Mouse (Mus musculus): ENCODE results near the gene Ppp1r26.
"Not testable (repeated sequence)": the region's sequence is repeated elsewhere in the genome, so short reads cannot be mapped to it uniquely, and the experiment has no call there.

Ppp1r26 gene

DNA sequence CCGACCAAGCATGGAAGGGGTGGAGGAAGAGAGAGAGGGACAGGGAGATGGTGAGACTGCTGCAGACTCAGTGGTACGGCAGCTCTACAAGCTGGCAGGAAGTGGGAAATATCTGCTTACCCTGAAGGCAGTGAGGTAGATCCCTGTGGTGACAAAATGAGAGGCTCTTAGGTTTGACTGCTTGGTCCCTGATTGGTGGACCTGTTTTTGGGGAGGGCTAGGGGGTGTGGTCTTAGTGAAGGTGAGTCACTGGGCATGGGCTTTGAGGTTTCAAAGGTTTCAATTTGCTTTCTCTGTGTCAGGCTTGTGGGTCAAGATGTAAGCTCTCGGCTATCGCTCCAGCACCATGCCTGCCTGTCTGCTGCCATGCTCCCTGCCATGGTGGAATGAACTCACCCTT is 1.5 kb upstream of the Ppp1r26 start:
- no peak for DNase-seq (ENCODE audit: low spot score in 2 of 2)

DNA sequence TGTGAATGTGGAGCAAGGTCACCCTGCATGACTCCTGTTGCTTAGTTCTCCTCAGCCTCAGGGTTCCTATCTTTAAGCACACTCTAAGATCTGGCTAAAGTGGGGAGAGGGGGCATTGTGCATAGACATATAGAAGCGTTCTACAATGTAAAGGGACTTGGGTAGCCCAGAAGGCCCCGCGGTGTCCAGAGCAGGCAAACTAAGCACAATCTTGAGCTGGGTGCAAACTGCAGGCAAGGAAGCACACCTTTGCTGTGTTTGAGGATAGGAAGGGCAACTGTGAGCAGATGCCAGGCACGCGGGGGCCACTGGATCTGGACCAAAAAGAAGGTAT is 452 bp upstream of the Ppp1r26 start:
- no peak for DNase-seq (ENCODE audit: low spot score in 2 of 2)

DNA sequence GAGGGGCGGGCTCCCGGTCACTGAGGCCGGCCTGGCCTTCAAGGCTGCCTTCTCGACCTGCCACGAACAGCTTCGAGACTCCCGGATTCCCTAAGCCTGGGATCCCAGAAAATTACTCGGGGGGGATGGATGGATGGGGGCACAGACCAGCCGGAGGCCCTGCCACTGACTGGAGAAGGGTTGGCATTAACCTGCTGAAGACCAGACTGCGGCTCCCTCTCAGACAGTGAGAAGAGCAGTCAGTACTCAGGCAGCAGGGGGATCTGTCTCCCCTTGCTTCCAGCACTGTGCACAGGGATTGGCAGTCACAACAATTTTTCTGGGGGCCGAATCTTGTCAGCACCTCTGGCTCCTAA is 693 bp downstream of the Ppp1r26 start:
- DNase-seq (ENCODE audit: low spot score in 2 of 2): no peak

DNA sequence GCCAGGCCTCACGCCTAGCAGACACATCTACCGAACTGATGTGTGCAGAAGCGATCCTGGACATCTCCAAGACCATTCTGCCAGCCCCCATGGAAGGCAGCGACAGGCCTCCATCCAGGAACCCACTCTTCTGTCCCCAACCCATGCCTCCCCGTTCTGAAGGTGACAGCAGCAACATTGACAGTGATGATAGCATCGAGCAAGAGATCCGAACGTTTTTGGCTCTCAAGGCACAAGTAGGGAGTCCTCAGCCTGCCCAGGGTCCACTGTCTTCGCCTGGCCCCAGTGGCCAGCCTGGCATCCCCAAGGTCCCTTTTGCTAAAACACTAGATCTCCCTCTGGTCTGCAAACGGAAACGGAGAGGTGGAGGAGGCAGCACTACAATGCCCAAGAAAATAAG is 5.1 kb downstream of the Ppp1r26 start:
- no peak for DNase-seq (ENCODE audit: low spot score in 2 of 2)

DNA sequence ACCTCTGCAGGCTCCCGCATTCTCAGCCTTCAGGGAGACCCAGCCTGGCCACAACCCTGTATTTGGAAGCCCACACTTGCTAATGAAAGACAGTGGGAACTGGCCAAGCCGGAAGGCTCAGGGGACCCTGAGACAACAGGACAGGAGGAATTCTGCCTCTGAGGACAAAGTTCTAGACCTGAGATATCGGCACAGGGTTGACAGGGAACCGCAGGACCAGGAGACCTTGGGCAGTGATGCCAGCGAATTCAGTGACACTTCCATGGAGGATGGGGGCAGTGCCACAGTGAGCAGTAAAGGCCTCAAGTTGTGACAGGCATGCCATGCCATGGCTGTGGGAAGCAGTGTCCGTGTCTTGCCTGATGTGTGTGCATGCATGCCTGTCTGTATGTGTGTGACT is 6.9 kb downstream of the Ppp1r26 start:
- no peak for DNase-seq (ENCODE audit: low spot score in 2 of 2)

DNA sequence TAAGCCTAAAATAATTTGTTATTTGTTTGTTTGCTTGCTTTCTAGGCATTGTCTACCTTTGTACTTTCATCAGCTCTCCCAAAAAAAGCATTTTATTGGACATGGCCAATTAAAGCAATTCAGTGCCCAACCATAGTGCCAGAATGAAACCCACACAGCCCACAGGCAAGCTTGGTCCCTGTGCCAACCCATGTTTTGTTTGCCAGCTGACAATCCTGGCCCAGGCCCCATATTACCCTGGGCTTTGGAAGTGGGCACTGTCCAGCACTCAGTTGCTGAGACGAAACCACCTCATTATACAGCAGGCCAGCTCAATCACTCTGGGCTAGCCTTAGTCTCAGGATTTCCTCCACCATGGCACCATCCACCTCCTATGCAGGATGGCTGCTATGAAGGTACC is 10.0 kb downstream of the Ppp1r26 start:
- no peak for DNase-seq (ENCODE audit: low spot score in 2 of 2)

DNA sequence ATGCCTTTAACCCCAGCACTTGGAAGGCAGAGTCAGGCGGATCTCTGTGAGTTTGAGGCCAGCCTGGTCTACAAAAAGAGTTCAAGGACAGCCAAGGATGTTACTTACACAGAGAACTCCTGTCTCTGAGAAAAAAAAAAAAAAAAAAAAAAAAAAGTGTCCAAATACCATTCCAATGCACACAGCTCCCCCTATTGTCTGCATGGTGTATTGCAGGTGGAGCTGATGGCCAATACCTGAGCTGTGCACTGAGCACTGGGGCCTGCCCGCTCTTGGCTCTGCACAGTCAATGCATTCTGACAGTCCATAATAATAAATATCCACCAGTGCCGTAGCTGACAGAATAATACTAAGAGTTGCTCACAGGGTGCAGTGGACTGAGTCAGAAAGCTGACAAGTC is 17.3 kb downstream of the Ppp1r26 start:
- DNase-seq (ENCODE audit: low spot score in 2 of 2): peak; percentile 63 to 66

DNA sequence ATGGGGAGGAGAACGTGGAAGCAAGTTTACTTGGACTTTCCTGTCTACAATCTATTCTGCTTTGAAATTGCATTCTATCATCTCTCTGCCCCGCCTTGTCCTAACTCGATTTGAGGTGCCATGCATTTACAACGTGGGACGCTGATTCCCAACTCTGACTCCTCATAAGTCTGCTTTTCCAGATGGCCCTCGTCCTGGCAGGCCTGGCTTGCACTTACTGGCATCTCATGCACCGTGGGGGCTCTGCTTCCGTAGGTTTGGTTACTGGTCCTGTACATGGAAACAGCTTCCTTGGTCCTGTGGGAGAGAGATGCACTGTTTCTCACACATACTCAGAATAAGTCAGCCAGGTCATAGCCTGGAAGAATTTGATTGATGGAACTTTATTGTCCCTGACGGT is 18.3 kb downstream of the Ppp1r26 start:
- DNase-seq (ENCODE audit: low spot score in 2 of 2): no peak

DNA sequence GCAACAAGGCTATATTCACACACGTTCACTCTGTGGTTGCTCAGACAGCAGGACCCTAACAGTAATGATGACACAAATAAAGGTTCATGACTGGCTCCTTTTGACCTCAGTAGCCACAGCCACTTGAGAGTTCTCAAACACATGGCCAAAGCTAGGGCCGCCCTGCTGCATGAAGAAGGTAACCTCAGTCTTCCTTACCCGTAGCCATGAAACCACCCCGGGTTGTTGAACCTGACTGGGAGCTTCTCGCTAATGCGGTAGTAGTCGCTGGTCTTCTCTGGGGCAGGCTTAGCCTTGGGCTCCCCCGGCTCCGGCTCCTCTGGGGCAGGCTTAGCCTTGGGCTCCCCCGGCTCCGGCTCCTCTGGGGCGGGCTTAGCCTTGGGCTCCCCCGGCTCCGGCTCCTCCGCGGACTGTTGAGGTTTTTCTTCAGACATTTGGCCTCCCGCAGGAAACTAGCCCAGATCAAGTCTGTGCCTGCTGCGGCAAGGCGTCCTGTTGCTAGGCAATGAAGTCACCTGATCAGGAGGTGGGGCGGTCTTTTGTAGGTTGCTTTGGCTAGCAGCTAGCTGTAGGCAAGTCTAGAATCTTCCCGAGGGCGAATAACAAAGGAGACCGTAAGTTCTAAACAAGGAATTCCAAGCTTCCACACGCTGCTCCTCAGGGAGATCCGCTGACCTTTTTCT is 19.4 kb downstream of the Ppp1r26 start, which contains the start of gene 1700007K13Rik:
1700007K13Rik (minus strand) TSS at position 497 of the 683 bp plus-strand sequence.
- DNase-seq (ENCODE audit: low spot score in 2 of 2): peak in 1 of 2 experiments; percentile 53

DNA sequence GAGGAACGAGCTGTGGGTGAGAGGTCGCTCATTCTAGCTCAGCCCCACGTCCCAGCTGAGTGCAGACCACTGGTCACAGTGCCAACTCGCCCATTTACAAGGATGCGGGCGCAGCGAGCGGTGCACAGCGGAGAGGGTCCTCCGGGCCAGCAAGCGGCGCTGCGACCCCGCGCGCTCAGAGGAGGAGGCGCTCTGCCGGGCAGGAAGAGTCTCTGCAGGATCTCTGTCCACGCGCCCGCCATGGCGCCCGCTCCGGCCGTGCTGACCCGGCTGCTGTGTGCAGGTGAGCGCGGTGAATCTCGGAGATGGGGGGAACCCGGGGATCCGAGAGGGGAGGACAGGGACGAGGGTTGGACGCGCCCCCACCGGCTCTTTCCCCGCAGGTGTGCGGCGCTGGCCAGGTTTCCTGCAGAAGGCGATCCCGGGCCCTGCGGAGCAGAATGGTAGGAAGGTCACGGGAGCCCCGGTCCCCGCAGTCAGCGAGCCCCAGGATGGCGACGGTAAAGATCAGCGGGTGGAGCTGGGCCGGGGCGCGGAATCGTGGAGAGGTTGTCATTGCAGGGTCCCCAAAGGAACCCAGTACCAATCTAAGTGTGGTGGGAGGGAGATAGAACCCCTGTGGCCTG is 21.4 kb downstream of the Ppp1r26 start, which contains the start of gene Mrps2:
Mrps2 (plus strand) TSS at position 207 of the 626 bp plus-strand sequence.
- DNase-seq (ENCODE audit: low spot score in 2 of 2): peak; percentile 68 to 74

DNA sequence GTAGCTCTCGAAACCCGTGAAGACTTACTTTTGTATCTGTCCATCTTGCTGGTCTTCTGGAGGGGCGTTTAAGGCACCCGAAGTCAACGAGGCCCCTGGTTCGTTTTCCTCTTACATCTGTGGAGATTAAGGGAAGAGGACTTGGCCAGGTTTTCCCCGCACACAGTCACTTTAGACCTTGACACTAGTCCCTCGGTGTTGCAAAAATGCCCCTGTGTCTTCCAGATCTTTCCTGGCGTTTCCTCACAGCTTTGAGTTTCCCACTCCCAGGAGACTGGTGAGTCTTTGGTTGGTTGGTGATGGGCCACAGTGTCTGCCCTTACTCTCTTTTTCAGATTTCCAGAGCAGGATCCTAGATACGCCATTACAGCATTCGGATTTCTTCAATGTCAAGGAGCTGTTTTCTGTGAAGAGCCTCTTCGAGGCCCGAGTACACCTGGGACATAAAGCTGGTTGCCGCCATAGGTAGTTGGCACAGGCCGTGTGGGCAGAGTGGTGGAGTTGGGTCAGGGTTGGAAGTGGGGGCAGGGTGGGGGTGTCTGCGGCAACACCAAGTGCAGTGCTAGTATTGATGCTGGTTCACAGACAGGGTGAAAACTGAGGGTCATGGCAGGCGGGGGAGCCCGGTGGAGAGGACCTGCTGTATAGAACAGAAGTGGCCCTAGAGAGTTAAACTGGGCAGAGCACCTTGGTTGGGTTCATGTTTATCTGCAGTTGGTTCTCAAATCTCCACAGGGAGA is 22.1 kb downstream of the Ppp1r26 start:
- DNase-seq (ENCODE audit: low spot score in 2 of 2): no peak

DNA sequence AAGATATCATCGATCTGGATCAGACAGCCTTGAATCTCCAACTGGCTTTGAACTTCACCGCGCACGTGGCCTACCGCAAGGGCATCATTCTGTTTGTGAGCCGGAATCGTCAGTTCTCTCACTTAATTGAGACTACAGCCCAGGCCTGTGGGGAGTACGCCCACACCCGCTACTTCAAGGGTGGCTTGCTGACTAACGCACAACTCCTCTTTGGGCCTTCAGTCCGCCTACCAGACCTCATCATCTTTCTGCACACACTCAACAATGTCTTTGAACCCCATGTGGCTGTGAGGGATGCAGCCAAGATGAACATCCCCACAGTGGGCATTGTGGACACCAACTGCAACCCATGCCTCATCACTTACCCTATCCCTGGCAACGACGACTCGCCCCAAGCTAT is 22.9 kb downstream of the Ppp1r26 start:
- DNase-seq (ENCODE audit: low spot score in 2 of 2): no peak

DNA sequence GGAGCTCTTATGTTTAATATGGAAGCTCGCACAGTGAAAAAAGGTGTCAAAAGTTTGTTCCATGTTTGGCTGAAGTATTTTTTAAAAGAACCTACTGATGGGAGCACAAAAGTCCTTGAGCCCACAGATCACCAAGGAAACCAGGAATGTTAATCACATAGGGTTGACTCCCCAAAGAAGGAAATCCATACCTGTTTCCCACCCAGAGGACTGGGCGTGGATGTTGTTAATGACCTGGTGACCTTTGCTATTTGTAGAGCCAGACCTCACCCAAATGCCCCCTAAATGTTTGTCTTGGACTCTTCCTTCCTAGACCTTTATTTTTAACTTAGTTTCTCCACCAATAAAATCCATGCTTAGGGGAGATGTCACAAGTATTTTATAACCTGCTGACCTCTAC is 24.0 kb downstream of the Ppp1r26 start:
- no peak for DNase-seq (ENCODE audit: low spot score in 2 of 2)

DNA sequence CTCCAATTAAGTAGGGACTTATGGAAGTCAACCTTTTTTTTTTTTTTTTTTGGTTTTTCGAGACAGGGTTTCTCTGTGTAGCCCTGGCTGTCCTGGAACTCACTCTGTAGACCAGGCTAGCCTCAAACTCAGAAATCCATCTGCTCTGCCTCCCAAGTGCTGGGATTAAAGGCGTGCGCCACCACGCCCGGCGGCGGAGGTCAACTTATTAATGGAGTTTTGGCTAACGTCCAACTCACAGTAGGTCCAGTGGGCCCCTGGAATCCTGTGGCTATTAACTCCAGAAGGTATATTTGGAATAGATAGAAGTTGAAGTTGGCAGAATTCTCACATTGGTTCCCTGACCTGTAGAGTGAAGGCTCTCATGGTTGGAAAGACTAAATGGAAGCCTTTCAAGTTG is 25.4 kb downstream of the Ppp1r26 start:
- DNase-seq (ENCODE audit: low spot score in 2 of 2): not testable (repeated sequence)

DNA sequence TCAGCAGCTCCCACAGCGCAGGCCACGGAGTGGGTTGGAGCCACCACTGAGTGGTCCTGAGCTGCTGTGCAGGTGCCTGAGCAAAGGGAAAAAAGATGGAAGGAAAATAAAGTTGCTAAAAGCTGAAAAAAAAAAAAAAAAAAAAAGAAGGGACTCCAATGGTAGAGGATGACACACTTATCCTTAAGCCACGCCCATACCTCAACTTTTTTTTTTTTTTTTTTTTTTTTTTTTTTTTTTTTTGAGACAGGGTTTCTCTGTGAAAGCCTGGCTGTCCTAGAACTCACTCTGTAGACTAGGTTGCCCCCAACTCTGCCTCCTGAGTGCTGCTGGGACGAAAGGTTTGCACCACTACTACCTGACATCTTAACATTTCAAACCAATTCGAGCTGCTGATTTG is 31.4 kb downstream of the Ppp1r26 start:
- DNase-seq (ENCODE audit: low spot score in 2 of 2): not testable (repeated sequence)

DNA sequence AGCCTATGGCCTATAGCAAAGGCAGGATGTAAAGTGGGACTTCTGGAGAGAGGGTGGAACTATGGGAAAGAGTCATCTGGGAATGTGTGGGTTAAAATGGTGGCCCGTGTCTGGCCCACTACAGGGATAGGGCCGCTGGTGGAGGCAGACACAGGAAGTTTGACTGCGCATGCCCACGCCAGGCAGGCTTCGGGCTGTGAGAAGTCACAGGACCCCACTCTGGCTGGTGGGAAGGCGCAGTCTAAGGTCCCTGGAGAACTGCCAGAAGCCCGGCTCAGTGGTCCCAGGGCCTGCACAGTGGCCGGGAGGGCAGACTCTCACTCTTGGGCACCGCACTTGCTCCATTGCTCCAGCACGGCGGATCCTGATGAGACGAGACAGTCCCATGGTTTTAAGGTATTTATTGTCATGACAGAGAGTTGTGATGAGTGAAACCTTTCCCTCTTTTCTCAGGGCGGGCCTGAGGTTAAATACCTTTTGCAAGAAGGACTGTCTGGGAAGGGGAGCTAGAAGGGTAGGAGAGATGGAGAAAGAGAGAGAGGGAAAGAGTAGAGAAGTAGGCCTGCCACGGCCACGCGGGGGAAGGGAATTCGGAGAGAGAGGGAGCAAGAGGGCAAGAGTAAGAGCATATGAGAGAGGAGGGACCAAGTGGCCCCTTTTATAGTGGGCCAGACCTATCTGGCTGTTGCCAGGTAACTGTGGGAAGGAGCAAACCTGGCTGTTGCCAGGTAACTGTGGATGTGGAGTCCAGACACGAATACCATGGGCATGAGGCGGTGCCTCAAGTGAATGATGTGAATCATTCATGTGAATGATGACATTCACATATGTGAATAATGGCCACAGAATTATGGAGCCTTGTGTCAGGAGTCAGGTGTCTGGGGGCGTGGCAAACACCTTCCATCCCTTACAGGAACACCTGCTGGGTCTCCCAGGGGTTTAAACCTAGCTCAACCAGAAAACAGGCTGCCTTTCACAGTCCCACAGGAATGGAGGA is 32.9 kb downstream of the Ppp1r26 start:
- no peak for DNase-seq (ENCODE audit: low spot score in 2 of 2)

DNA sequence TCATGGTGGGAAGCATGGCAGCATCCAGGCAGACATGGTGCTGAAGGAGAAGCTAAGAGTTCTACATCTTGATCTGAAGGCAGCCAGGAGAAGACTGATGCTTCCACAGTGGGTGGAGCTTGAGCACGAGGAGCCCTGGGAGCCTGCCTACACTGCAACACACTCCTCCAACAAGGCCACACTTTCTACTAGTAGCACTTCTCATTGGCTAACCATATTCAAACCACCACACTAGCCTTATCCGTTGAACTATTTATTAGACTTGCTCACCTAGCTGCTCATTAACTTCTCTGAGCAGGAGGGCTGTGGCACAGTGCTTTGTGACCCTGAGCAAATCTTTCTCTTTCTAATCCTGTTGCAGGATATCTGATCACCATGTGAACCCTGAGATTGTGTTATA is 37.3 kb downstream of the Ppp1r26 start:
- DNase-seq (ENCODE audit: low spot score in 2 of 2): no peak

DNA sequence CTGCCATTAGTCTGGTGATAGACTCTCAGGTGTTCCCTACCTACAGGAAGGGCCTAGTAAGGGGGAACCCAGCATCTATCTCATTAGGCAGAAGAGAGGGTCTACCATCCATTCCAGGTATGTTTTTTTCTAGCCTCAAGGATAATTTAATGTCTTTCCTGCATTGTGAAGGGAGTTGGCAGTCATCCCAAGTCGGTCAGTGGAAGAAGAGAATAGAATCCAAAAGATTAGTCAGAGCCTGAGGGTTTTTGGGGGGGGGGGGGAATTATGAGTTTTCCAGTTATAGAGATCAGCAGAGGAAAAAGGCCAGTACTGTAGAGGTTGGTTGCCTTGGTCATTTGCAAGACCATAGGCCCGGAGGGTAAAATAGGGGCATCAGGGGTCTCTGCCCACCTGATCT is 47.9 kb downstream of the Ppp1r26 start:
- no peak for DNase-seq (ENCODE audit: low spot score in 2 of 2)

DNA sequence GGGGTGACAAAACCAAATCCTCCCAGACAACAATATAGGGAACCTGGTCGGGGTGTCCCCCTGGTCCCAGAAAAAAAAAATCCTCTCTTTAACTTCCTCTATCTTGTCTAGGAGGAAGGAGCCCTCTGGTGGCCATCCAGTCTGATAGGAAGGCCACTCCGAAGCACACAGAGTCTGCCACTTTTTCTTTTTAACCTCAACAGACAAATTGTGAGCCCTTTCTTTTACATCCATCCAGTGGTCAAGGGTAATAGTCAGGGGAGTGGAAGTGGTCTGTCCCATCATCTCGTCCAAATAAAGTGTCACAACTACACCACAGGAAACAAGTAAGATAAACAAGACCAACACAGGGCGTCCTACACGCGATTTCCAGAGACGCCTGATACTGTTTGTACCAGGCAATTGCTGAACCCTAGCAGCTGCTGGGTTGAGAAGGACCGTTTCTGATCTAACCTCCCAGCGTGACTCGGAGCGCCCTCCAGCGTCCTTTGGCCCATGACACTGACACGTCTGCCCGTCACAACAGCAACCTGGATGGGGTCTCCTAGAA is 48.7 kb downstream of the Ppp1r26 start:
- DNase-seq (ENCODE audit: low spot score in 2 of 2): no peak

DNA sequence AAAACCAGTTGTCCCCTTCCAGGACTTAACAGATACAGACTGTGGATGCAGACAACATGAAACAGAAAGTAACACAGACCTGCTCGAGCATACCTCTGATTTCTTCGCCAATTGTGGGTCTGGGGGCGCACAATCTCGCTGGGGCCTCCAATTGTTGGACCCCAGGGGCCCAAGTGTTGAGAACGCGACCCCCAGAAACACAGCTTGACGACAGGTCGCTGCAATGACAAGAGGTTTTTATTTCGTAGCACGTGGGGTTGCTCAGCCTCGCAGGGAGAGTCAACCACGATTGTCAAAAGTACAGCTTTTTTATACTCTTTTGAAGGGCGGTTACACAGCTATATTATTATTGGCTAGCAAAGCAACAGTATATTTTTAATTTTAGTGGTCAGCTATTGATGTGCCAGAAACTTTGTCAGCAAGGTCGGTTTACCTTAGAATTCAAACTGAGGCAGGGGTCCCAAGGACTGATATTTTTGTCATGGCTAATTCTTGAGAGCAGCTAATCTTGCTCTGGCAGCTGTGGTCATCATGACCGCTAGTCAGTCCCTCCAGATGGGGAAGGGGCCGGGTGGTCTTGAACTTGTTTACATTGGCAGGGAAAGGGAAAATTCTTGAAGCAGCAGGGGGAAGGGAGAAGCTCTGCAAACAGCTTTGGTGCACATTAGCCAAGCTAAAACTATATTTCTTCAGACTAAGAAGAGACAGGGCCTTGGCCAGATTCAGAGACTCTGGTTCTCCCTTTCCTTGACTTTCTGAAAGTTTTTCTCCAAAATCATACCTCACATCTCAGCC is 49.4 kb downstream of the Ppp1r26 start:
- no peak for DNase-seq (ENCODE audit: low spot score in 2 of 2)

DNA sequence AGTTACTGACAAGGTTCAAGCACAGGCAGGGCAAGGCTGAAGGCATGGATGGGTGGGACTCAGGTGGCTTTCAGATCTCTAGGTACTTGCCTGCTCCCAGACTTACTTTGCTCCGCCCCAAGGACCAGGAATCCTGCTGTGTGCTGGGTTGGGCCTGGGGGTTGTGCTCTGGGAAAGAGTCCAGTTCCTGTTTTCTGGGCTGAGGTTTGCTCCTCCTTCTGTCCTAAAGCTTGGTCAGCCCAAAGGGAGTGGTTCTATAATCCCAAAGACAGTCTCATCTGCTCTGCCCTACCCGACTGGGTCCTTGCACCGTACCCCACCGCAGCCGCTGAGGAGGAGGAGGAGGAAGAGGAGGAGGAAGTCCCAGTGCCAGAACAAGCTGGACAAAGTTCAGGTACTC is 50.1 kb downstream of the Ppp1r26 start, which contains the start of gene Gbgt1:
Gbgt1 (plus strand) TSS at position 221 of the 400 bp plus-strand sequence.
- no peak for DNase-seq (ENCODE audit: low spot score in 2 of 2)

All from frontal cortex, postnatal 25 days (tissue).